Mouse (Mus musculus) left cerebral cortex, adult 8-10 months (tissue): ENCODE results near the gene Tnip1. TPM values are rescaled to one million over a fixed set of nuclear protein-coding genes. Genes with fewer than 3 reads are reported as not detected.
"Not testable (repeated sequence)": the region's sequence is repeated elsewhere in the genome, so short reads cannot be mapped to it uniquely, and the experiment has no call there.

Experiments used
- DNase-seq, 2 experiments: peaks; one replicate each; pipeline ENCODE4 v3.0.0; 2022; ENCODE audit warnings: low spot score in 2 of 2
- total RNA-seq, 4 experiments: library from RNA; stranded (reverse); gene quantifications; 2 replicates each; pipeline ENCODE4 v1.2.4; 2022

Tnip1 gene
- total RNA-seq, 4 experiments from 2014 or later: 33.0 to 36.3 (median 34.9) TPM

- DNase-seq: no peak
Observed at GRCm38 (mm10) chr11:54972049-54972723, 9.5 kb upstream of the Tnip1 start.

GRCm38 (mm10) chr11:54971365-54972048 is 8.8 kb upstream of the Tnip1 start:
- no peak for DNase-seq

- DNase-seq: no peak
Observed at GRCm38 (mm10) chr11:54965234-54965633, 2.5 kb upstream of the Tnip1 start.

GRCm38 (mm10) chr11:54961921-54962320 is 796 bp downstream of the Tnip1 start:
- DNase-seq: no peak

- DNase-seq: no peak
Observed at GRCm38 (mm10) chr11:54961164-54961850, 1.4 kb downstream of the Tnip1 start.

GRCm38 (mm10) chr11:54960251-54960650 is 2.5 kb downstream of the Tnip1 start:
- no peak for DNase-seq

- DNase-seq: no peak
Observed at GRCm38 (mm10) chr11:54958571-54959073, 4.1 kb downstream of the Tnip1 start.

- DNase-seq: not testable (repeated sequence)
Observed at GRCm38 (mm10) chr11:54957708-54958107, 5.0 kb downstream of the Tnip1 start.

GRCm38 (mm10) chr11:54956912-54957311 is 5.8 kb downstream of the Tnip1 start:
- no peak for DNase-seq

GRCm38 (mm10) chr11:54955735-54956480 is 6.8 kb downstream of the Tnip1 start:
- peak; percentile 98 to 99 for DNase-seq

- DNase-seq: not testable (repeated sequence)
Observed at GRCm38 (mm10) chr11:54955400-54955734, 7.3 kb downstream of the Tnip1 start.

GRCm38 (mm10) chr11:54954716-54955115 is 8.0 kb downstream of the Tnip1 start:
- DNase-seq: no peak

- peak in 1 of 2 experiments; percentile 35 for DNase-seq
Observed at GRCm38 (mm10) chr11:54953993-54954446, 8.7 kb downstream of the Tnip1 start.

GRCm38 (mm10) chr11:54952651-54953050 is 10.1 kb downstream of the Tnip1 start:
- no peak for DNase-seq

GRCm38 (mm10) chr11:54950684-54951083 is 12.0 kb downstream of the Tnip1 start:
- no peak for DNase-seq

- no peak for DNase-seq
Observed at GRCm38 (mm10) chr11:54949717-54950116, 13.0 kb downstream of the Tnip1 start.

GRCm38 (mm10) chr11:54944702-54945101 is 18.0 kb downstream of the Tnip1 start:
- DNase-seq: no peak

GRCm38 (mm10) chr11:54940056-54940455 is 22.7 kb downstream of the Tnip1 start:
- no peak for DNase-seq

- no peak for DNase-seq
Observed at GRCm38 (mm10) chr11:54939501-54939900, 23.2 kb downstream of the Tnip1 start.

GRCm38 (mm10) chr11:54936771-54937140 is 26.0 kb downstream of the Tnip1 start:
- no peak for DNase-seq

GRCm38 (mm10) chr11:54936035-54936770 is 26.5 kb downstream of the Tnip1 start:
- no peak for DNase-seq
